Mouse (Mus musculus) bone marrow macrophage, adult 2 months (primary cell): ENCODE data around the gene Glul. TPM values are rescaled to one million over a fixed set of nuclear protein-coding genes. Genes with fewer than 3 reads are reported as not detected.
"Not testable (repeated sequence)": the region's sequence is repeated elsewhere in the genome, so short reads cannot be mapped to it uniquely, and the experiment has no call there.

Experiments used
- H3K27ac ChIP-seq: 2 replicates; pipeline ENCODE4 v1.5.1; 2012; ENCODE audit warnings: low read depth, low read length; ENCODE audit not compliant: insufficient read depth
- H3K4me1 ChIP-seq: 2 replicates; pipeline ENCODE4 v1.6.1; 2012; ENCODE audit warnings: low read length; ENCODE audit not compliant: control insufficient read depth, insufficient read depth
- H3K4me3 ChIP-seq: 2 replicates; pipeline ENCODE4 v1.5.1; 2012; ENCODE audit warnings: mild to moderate bottlenecking, low read length, moderate library complexity; ENCODE audit not compliant: insufficient read depth
- CTCF ChIP-seq: IDR thresholded peaks from 2 replicates; pipeline ENCODE4 v1.5.1; 2012; ENCODE audit warnings: low read depth, mild to moderate bottlenecking, low read length, moderate library complexity
- POLR2A ChIP-seq: IDR thresholded peaks from 2 replicates; pipeline ENCODE4 v1.6.1; 2012; ENCODE audit warnings: mild to moderate bottlenecking, low read depth, low read length, borderline replicate concordance
- polyA plus RNA-seq: library from polyadenylated mRNA; stranded (reverse); fragments of >200 nt; gene quantifications from 2 replicates; pipeline ENCODE4 v1.2.4, GENCODE M21; 2012; ENCODE audit not compliant: missing spikeins, insufficient read depth, insufficient read length

The Glul gene
- polyA plus RNA-seq: 261 and 292 TPM in 2 replicates

DNA sequence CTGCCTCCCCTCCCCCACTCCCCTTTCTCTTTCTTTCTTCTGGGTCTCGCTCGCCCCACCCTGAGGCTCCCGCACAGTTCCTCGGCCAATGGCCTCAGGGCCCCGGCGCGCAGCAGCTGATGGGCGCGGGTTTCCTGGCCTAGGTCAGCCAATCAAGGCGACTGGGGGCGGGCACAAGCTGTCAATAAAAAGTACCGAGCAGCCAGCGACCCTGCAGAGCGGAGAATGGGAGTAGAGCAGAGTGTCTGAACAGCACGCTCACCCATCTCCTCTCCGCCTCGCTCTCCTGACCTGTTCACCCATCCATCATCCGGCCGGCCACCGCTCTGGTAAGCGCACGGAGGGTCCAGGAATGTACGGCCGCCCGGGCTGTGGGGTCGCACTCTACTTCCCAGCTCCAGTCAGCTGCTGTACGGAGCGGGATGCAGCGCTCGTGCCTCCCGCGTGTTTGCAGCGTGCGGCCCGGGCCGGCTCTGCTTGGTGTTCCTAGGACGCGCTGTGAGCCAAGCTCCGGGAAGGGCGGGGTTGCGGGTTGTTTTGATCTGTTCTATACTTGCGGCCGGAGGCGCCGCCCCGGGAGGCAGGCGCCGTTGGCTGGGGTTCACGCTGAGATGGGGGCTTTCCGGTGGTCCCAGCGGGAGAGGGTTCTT lies at the start of gene Glul, which contains the start of gene Teddm2:
Gene Glul (plus strand): TSS at position 214 of the 650 bp plus-strand sequence.
Gene Teddm2 (minus strand): TSS at position 498 of the 650 bp plus-strand sequence.
- TF ChIP-seq CTCF (no peak), POLR2A (peak; percentile 99)
- H3K4me1 ChIP-seq: peaks cover 11% of the 10 kb centered on the region
- H3K4me3 ChIP-seq: peak within 1 kb of the TSS; percentile 95
- peak within 1 kb of the TSS; percentile 78 for H3K27ac ChIP-seq

DNA sequence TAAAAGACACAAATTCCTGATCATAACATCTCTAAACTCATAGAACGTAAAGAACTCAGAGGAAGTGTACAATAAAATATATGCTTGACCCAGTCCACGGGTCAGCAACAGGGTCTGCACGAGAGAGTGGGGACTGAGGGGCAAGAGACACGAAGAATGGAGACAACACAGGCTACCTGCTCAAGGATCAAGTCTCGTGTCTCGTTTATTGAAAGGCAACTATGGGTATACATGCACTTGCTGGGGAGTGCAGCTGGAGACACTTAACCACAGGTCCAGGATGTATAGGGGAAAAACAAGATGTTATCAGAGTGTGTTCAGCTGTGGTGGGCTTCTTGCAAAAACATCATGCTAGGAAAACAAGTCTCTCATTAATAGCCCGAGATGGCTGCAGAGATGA lies 47.0 kb upstream of the Glul start:
- not testable (repeated sequence) for H3K4me1 ChIP-seq, H3K27ac ChIP-seq, H3K4me3 ChIP-seq

DNA sequence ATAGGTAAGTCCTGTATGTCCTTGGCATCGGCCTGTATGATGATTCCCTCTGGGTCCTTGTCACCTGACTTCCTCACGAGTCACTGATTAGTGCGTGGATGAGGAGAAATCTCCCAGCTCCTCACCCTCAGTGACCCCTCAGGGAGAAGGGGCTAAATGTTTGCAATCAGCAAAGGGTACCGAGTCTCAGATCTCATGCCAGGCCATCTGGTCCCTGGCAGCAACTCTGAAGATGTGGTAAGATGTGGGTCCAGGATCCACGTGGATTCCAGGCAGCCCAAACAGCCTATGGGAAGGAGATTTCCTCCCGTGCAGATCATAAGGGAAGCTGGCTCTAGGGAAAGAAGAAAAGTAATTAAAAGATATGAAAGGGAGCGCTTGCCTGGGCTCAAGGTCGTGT lies 43.8 kb upstream of the Glul start:
- H3K4me3 ChIP-seq: no peak overlapping the region
- H3K27ac ChIP-seq: no peak overlapping the region
- H3K4me1 ChIP-seq: no peaks in the 10 kb centered on the region
- TF ChIP-seq POLR2A (no peak), CTCF (no peak)

DNA sequence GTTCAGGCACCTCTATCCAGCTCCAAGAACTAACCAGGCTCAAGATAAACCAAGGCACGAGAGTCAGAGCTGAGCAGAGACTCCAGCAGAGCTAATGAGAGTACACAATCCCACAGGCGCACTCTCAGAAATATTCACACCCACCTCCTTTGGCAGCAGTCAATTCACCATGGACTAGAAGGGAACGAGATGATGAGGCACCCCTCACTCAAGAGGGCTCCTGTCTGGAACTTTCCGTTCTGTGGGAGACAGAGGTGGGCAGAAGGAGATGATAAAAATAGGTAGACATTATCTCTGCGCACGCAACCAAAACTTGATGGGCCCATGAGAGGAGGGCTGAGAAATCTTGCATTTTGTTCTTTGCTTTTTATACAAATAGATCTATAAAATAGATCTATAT lies 25.7 kb upstream of the Glul start, which contains the start of gene Teddm1b:
Gene Teddm1b (plus strand): TSS at position 301 of the 400 bp plus-strand sequence.
- Histone ChIP-seq H3K4me1 (no peaks in the 10 kb centered on the region), H3K27ac (no peak within 1 kb of the TSS), H3K4me3 (no peak within 1 kb of the TSS)
- TF ChIP-seq POLR2A (no peak), CTCF (no peak)

DNA sequence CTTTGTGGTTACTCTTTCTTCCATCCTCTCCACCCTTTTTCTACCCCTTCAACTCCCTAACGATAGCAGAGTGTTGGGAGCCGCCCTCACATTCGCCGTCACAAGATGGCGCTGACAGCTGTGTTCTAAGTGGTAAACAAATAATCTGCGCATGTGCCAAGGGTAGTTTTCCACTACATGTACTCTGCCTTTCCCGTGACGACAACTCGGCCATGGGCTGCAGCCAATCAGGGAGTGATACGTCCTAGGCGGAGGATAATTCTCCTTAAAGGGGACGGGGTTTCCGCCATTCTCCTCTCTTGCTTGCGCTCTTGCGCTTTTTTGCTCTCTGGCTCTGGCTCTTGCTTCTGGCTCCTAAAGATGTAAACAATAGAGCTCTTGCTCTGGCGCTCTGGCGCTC lies 19.4 kb upstream of the Glul start:
- H3K4me1 ChIP-seq, H3K27ac ChIP-seq, H3K4me3 ChIP-seq: not testable (repeated sequence)

DNA sequence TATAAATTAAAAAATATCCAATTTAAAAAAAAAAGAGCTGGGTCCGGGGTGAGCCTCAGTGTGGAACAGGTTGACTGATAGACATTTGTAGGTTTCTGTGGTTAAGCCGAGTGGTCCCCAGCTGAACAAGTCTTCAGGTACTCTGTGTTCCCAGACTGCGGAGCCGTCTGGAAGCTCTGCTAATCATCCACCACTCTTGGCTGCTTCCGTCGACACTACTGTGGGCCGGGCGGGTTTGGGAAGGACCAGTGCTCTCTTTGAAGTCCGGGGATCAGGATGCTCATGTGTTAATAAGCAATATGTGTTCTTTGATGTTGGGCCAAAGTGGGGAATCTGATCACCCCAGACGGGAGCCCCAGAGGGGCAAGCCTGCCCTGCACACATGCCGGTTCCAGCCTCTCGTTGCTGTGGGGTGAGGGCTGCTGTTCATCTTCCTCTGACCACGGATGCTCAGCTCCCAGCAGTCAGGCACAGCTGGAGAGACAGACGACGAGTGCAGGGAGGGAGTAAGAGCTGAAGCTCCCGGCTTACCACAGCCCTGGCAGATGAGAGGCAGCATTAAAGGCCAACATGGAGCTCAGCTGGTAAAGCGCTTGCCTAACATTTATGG lies 13.6 kb upstream of the Glul start:
- no peak overlapping the region for H3K4me3 ChIP-seq
- H3K27ac ChIP-seq: no peak overlapping the region
- no peaks in the 10 kb centered on the region for H3K4me1 ChIP-seq
- TF ChIP-seq CTCF: no peak
- TF ChIP-seq POLR2A: no peak

DNA sequence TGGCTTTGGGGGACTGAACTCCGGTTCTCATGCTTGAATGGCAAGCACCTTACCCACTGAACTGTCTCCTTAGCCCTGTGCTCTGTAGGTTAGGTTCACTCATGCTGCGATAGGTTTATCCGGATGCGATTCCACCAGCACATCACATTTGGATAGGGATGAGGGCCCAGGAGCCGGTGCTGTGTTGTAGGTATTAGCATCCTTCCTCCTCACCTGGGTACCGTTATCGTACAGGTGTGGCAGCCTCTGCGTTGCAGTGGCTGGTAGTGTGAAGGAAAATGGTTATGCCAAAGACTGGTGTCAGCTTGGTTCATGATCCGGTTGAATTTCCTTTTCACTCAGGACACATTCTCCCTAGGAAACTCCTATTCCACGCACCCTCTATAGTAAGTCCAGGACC lies 9.6 kb upstream of the Glul start:
- TF ChIP-seq POLR2A: no peak
- no peak for TF ChIP-seq CTCF
- Histone ChIP-seq H3K4me1 (peaks cover 10% of the 10 kb centered on the region), H3K27ac (no peak overlapping the region), H3K4me3 (no peak overlapping the region)

DNA sequence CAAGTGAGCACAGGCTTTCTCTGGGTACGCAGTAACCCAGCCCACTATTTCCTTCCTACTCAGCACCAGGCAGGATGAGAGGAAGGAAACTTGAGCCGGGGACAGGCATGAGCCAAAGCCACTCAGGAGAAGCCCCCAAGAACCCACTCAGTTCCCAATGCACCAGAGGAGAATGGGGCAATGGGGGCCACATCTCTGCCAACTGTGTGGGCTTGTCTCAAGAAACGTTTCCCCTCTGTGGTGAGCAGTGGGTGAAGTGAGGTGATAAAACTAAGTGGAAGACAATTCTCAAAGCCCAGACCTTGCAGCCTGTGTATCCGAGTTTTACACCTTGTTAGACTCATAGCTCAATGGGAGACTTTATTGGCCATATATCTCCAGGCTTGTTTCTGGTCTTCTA lies 8.3 kb upstream of the Glul start, which contains the start of gene Teddm1a:
Gene Teddm1a (plus strand): TSS at position 301 of the 400 bp plus-strand sequence.
- Histone ChIP-seq H3K27ac (no peak within 1 kb of the TSS), H3K4me3 (no peak within 1 kb of the TSS), H3K4me1 (peaks cover 11% of the 10 kb centered on the region)
- TF ChIP-seq CTCF (no peak), POLR2A (no peak)

DNA sequence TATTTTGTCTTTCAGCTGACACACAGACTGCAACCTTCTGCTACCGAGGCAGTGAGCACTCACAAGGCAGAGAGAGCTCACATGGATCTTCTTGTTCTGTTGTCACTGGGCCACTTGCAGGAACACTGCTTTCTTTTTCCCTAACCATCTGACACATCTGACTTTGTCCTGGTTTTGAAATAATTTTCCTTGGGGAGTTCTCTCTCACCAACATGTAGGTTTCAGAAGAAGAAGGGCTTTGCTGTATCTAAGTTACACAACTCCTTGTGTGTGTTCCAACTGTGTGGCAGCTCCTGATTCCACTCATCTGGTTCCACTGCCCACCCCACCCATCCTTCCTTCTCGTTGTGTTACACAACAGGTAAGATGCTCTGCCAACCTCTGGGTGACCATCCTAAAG lies 6.0 kb upstream of the Glul start:
- Histone ChIP-seq H3K4me3 (no peak overlapping the region), H3K27ac (no peak overlapping the region), H3K4me1 (peaks cover 12% of the 10 kb centered on the region)
- no peak for TF ChIP-seq CTCF
- no peak for TF ChIP-seq POLR2A

DNA sequence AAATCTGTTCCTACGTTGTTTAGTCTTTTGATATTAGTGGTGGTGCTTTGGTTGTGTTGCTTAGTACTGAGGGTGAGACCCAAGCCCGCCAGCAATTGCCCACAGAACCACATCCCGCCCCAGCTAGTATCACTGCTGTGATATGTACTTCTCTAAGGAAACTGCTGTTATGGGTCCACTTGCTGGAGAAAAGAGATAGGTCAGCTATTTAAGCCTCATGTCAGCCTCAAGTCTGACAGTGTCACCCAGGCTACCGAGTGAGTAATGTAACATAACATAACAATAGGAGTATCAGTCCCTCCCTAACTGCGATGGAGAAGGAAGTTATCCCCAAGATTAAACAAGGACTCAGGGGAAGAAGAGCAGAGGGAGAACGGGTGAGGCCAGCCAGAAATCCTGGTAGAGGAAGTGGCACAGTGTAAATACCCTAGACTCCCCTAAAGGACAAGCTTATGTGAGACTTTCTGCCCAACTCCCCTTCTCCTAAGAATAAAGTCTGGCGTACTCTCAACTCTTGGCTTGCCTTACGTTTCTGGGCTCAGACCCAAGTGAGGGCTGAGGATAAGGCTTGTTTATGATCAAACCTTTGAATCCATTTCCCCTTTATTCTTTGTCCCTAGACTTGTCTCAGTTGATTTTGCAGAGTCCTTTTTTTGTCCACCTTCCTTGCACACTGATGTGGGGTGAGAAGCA lies 5.4 kb upstream of the Glul start:
- TF ChIP-seq CTCF: no peak
- Histone ChIP-seq H3K4me1 (peaks cover 17% of the 10 kb centered on the region), H3K4me3 (no peak overlapping the region), H3K27ac (0 out of 2 replicates have a peak overlapping the region, but pooled peaks have one; percentile 11)
